Mouse (Mus musculus) cortical plate, adult 2 months (tissue): Measurements from ENCODE around the gene Map1b.

ENCODE experiments used
- CTCF ChIP-seq: fragments of 200-500 bp; IDR thresholded peaks from 2 replicates; pipeline ENCODE4 v1.5.1; 2011; ENCODE audit warnings: mild to moderate bottlenecking, control low read depth, low read length; ENCODE audit not compliant: insufficient read depth; ENCODE audit errors: extremely low read depth
- POLR2A ChIP-seq: fragments of 200-500 bp; IDR thresholded peaks from 2 replicates; pipeline ENCODE4 v1.6.1; 2011; ENCODE audit warnings: mild to moderate bottlenecking, low read length, control low read depth; ENCODE audit not compliant: insufficient read depth; ENCODE audit errors: extremely low read depth

- TF ChIP-seq POLR2A (no peak), CTCF (no peak)
These were observed 42.0 kb upstream of the Map1b start for GRCm38 (mm10) chr13:99558216-99558906.
